Comparison of ENCODE assay signal across 8 mouse cellular contexts in genomic region chr10:85388751-85389115, GRCm38 (mm10). TPM values are rescaled to one million over a fixed set of nuclear protein-coding genes. Genes with fewer than 3 reads are reported as not detected.
DNase-seq lines count a peak whose midpoint lies in the region; ATAC-seq and TF ChIP-seq lines count a peak whose summit lies in the region.

No protein-coding gene starts in this region.

- H3K4me2 ChIP-seq in hindbrain, postnatal 0 days (ENCODE audit: low read depth, low read length), result peak overlapping the region; percentile 68
- H3K4me2 ChIP-seq in liver, postnatal 0 days (ENCODE audit: low read depth, low read length), result peak overlapping the region; percentile 90

- H3K36me3 ChIP-seq in hindbrain, postnatal 0 days (ENCODE audit: insufficient read depth, low read length), result no peaks in the 10 kb centered on the region
- no peaks in the 10 kb centered on the region for H3K36me3 ChIP-seq in liver, postnatal 0 days (replicated peaks; ENCODE audit: insufficient read depth, low read length)

- DNase-seq in ovary, postnatal 10 days (ENCODE audit: low spot score), result peak; percentile 12
- DNase-seq in ovary, postnatal 14 days (ENCODE audit: low spot score), result no peak
- peak; percentile 43 for DNase-seq in adrenal gland, postnatal 25 days
- peak; percentile 86 for DNase-seq in hindbrain, postnatal 0 days (ENCODE audit: low spot score)
- peak; percentile 35 for DNase-seq in liver, postnatal 0 days
- peak; percentile 20 for DNase-seq in retina, postnatal 7 days (ENCODE audit: low read depth, low spot score)
- DNase-seq in left cerebral cortex, adult 11 months (ENCODE audit: low spot score), result no peak

- no peak overlapping the region for H3K27ac ChIP-seq in embryonic fibroblast, embryonic 13.5 days (ENCODE audit: insufficient read depth, low read length)
- no peak overlapping the region for H3K27ac ChIP-seq in hindbrain, postnatal 0 days
- H3K27ac ChIP-seq in liver, postnatal 0 days (ENCODE audit: low read depth), result no peak overlapping the region

- H3K9me3 ChIP-seq in hindbrain, postnatal 0 days (ENCODE audit: low read length), result no peaks in the 10 kb centered on the region
- no peaks in the 10 kb centered on the region for H3K9me3 ChIP-seq in liver, postnatal 0 days (ENCODE audit: low read length)

- peak; percentile 74 for TF ChIP-seq CTCF in embryonic fibroblast, embryonic 13.5 days (IDR thresholded peaks at IDR 0.05; ENCODE audit: borderline replicate concordance, insufficient read depth, low read length)
- TF ChIP-seq CTCF in hindbrain, postnatal 0 days (IDR thresholded peaks at IDR 0.05; ENCODE audit: low read depth), result peak; percentile 87
- peak; percentile 49 for TF ChIP-seq CTCF in liver, postnatal 0 days (IDR thresholded peaks at IDR 0.05; ENCODE audit: low read depth)

- H3K4me3 ChIP-seq in embryonic fibroblast, embryonic 13.5 days (ENCODE audit: insufficient read depth, low read length), result peak overlapping the region; percentile 56
- H3K4me3 ChIP-seq in hindbrain, postnatal 0 days (ENCODE audit: low read length), result peak overlapping the region; percentile 69
- 0 out of 2 replicates have a peak overlapping the region, but pooled peaks have one; percentile 57 for H3K4me3 ChIP-seq in liver, postnatal 0 days (ENCODE audit: low read depth, low read length)

- TF ChIP-seq EP300 in liver, postnatal 0 days (IDR thresholded peaks at IDR 0.05; ENCODE audit: low read depth), result no peak

- peak overlapping the region; percentile 67; the same call in 1 of the 2 replicates for H3K9ac ChIP-seq in hindbrain, postnatal 0 days (replicated peaks; ENCODE audit: low read length)
- no peak overlapping the region for H3K9ac ChIP-seq in liver, postnatal 0 days (replicated peaks)

- TF ChIP-seq POLR2A in embryonic fibroblast, embryonic 13.5 days (IDR thresholded peaks at IDR 0.05; ENCODE audit: low read depth, low read length), result no peak

- H3K27me3 ChIP-seq in hindbrain, postnatal 0 days (ENCODE audit: insufficient read depth, low read length), result no peaks in the 10 kb centered on the region
- H3K27me3 ChIP-seq in liver, postnatal 0 days (ENCODE audit: insufficient read depth, low read length), result peaks cover 27% of the 10 kb centered on the region

- 3% methylated on average over 9 of the region's 9 CpGs for WGBS in hindbrain, postnatal 0 days
- WGBS in liver, postnatal 0 days (ENCODE audit: insufficient replicate concordance), result 5% methylated on average over 9 of the region's 9 CpGs

- ATAC-seq in hindbrain, postnatal 0 days, result peak; percentile 34; the same call in 1 of the 2 replicates
- ATAC-seq in liver, postnatal 0 days, result no peak

- no peaks in the 10 kb centered on the region for H3K4me1 ChIP-seq in embryonic fibroblast, embryonic 13.5 days (ENCODE audit: control insufficient read depth, insufficient read depth, low read length)
- H3K4me1 ChIP-seq in hindbrain, postnatal 0 days (ENCODE audit: insufficient read depth, low read length), result peaks cover 5% of the 10 kb centered on the region; the same call in 1 of the 2 replicates
- peaks cover 13% of the 10 kb centered on the region for H3K4me1 ChIP-seq in liver, postnatal 0 days (ENCODE audit: insufficient read depth)

RNA-seq across cellular contexts. Expression of gene Btbd11, which starts 2.1 kb away (rescaled TPM):
- 8.2 and 8.8 TPM in 2 replicates for total RNA-seq in adrenal gland, postnatal 25 days (2021)
- polyA plus RNA-seq in embryonic fibroblast, embryonic 13.5 days (2011; ENCODE audit: insufficient read length, low read depth, missing spikeins), result 5.2 and 6.9 TPM in 2 replicates
- 72.9 and 79.1 TPM in 2 replicates for total RNA-seq in hindbrain, postnatal 0 days (2014; rRNA removed)
- 21.2 and 23.0 TPM in 2 replicates for polyA plus RNA-seq in hindbrain, postnatal 0 days (2015; fragmentation: Nextera tagmentation; extraction: Ambion mirVana)
- 0.47 and 0.57 TPM in 2 replicates for polyA plus RNA-seq in liver, postnatal 0 days (2015; fragmentation: Nextera tagmentation; extraction: Ambion mirVana)

Comparison
In these comparisons a context has a peak if more than half of its experiments do, and no peak if none do; other contexts are left out.
1. DNase-seq: peak in ovary, postnatal 10 days (single experiment), adrenal gland, postnatal 25 days (single experiment), hindbrain, postnatal 0 days (single experiment), liver, postnatal 0 days (single experiment) and retina, postnatal 7 days (single experiment); none in ovary, postnatal 14 days (single experiment) and left cerebral cortex, adult 11 months (single experiment).
2. Peak in every context shown above with its lines, with median percentiles within 50 percentile points of each other: H3K4me3 ChIP-seq and CTCF ChIP-seq.